Mouse (Mus musculus) heart, embryonic 16.5 days (tissue): Measurements from ENCODE around the gene Necab3. TPM values are rescaled to one million over a fixed set of nuclear protein-coding genes. Genes with fewer than 3 reads are reported as not detected.

Experiments used
- ATAC-seq: fragments of 200-750 bp; cut with Nextera tagmentation; replicated peaks from 2 replicates; pipeline ENCODE4 v1.8.0; 2017; ENCODE audit warnings: moderate number of reproducible peaks; ENCODE audit not compliant: insufficient read depth, low FRiP score; ENCODE audit errors: extremely low read depth
- H3K27ac ChIP-seq: fragments of 300-500 bp; sonication (generic); 2 replicates; pipeline ENCODE4 v1.5.1; 2014; ENCODE audit warnings: mild to moderate bottlenecking, low read length, control low read depth, moderate library complexity
- H3K27me3 ChIP-seq: fragments of 300-500 bp; sonication (generic); 2 replicates; pipeline ENCODE4 v1.6.1; 2014; ENCODE audit warnings: low read length, mixed read lengths; ENCODE audit not compliant: control insufficient read depth, insufficient read depth
- H3K36me3 ChIP-seq: fragments of 300-500 bp; sonication (generic); 2 replicates; pipeline ENCODE4 v1.6.1; 2014; ENCODE audit not compliant: control insufficient read depth, insufficient read depth
- H3K4me1 ChIP-seq: fragments of 300-500 bp; sonication (generic); 2 replicates; pipeline ENCODE4 v1.6.1; 2014; ENCODE audit warnings: low read length, mixed read lengths; ENCODE audit not compliant: control insufficient read depth, insufficient read depth
- H3K4me2 ChIP-seq: fragments of 300-500 bp; sonication (generic); 2 replicates; pipeline ENCODE4 v1.6.1; 2014; ENCODE audit warnings: low read depth, mild to moderate bottlenecking, control low read depth, low read length
- H3K4me3 ChIP-seq: fragments of 300-500 bp; sonication (generic); 2 replicates; pipeline ENCODE4 v1.5.1; 2014; ENCODE audit warnings: mild to moderate bottlenecking, control low read depth, low read length
- H3K9ac ChIP-seq: fragments of 300-500 bp; sonication (generic); 2 replicates; pipeline ENCODE4 v1.6.1; 2014; ENCODE audit warnings: low read length, control low read depth
- H3K9me3 ChIP-seq: fragments of 300-500 bp; sonication (generic); replicated peaks from 2 replicates; pipeline ENCODE4 v1.6.1; 2016; ENCODE audit warnings: low read length; ENCODE audit not compliant: control insufficient read depth
- WGBS: fragments of 180-500 bp; shearing (Covaris S2); extraction: QIAGEN DNeasy Blood & Tissue Kit; methylation state at CpG from one replicate; pipeline ENCODE4 v1.1.7; 2014; 5-methylcytosine and 5-hydroxymethylcytosine counted together
- polyA plus RNA-seq: library from polyadenylated mRNA; unstranded; fragments of >200 nt; fragmentation: Nextera tagmentation; extraction: Ambion mirVana; gene quantifications from 2 replicates; pipeline ENCODE4 v1.2.1, GENCODE M21; 2015

The Necab3 gene
- polyA plus RNA-seq, 1 experiment from 2014 or later = 2.8 TPM

DNA sequence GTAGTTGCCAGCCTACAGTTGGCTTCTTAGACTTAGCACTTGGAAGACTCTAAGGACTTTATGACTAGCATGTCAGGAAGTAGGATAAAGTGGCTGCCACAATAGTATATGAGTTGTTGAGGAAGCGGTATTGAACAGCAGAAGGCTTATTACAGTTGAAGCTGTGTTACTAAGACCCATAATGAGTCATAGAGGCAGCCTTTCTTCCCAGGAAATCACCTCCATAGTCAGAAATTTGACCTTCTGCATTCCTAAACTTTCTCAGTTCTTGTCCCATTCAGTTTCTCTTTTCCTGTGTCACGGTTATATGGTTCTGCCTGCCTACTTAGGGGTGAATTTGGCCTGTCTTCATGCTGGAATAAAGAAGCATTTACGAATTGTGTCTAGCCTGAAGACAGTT is 41.7 kb downstream of the Necab3 start:
- no peak for ATAC-seq

DNA sequence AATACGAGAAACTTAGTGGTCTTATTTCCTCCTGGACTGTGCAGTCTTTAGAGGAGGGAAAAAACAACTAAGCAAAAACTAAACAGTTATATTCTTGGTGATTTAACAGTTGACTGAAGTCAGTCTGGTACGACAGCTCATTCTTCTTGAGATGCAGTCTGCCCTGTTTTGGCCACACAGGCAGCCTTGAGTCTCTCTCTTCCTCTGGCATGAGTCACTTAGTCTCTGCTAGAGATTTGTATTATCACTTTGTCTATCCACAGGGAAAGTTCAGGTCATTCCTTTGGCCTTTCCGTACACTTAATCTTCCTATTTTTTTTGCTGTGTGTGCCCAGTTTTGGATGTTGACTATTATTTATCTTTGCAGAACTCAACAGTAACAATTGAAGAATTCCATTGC is 48.5 kb downstream of the Necab3 start:
- no peak overlapping the region for H3K4me3 ChIP-seq
- peaks cover 23% of the 10 kb centered on the region for H3K36me3 ChIP-seq
- peaks cover 2% of the 10 kb centered on the region; the same call in 1 of the 2 replicates for H3K4me1 ChIP-seq
- H3K4me2 ChIP-seq = no peak overlapping the region
- ATAC-seq = no peak
- no peak overlapping the region for H3K9ac ChIP-seq
- H3K9me3 ChIP-seq = no peaks in the 10 kb centered on the region
- WGBS = 85% methylated on average over 3 of the region's 3 CpGs
- no peak overlapping the region for H3K27ac ChIP-seq
- H3K27me3 ChIP-seq = no peaks in the 10 kb centered on the region

More for the DNA sequence above, 41.7 kb downstream of the Necab3 start:
- H3K4me3 ChIP-seq = no peak overlapping the region
- peaks cover 25% of the 10 kb centered on the region for H3K36me3 ChIP-seq
- no peak overlapping the region for H3K4me2 ChIP-seq
- H3K27ac ChIP-seq = no peak overlapping the region
- WGBS = 79% methylated on average over 3 of the region's 3 CpGs
- no peaks in the 10 kb centered on the region for H3K27me3 ChIP-seq
- no peaks in the 10 kb centered on the region for H3K9me3 ChIP-seq
- H3K4me1 ChIP-seq = no peaks in the 10 kb centered on the region; the same call in 1 of the 2 replicates
- H3K9ac ChIP-seq = no peak overlapping the region

DNA sequence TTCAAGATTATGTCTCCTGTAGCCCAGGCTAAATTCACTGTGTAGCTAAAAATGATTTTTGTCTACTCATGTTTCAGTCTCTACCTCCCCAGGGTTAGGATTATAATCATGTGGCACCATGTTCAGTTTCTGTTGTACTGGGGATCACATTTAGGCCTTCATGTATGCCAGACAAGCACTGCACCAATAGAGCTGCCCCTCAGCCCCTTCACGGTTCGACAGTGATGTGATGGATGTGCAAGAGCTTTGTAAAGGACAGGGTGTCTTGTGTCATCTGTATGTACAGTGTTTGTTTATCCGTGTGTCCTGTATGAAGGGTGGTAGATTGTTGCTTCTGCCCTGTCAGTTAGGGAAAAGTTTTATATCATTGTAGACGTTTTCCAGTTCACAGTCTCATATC is 50.2 kb downstream of the Necab3 start:
- H3K9me3 ChIP-seq = no peaks in the 10 kb centered on the region
- H3K27ac ChIP-seq = no peak overlapping the region
- no peak overlapping the region for H3K9ac ChIP-seq
- H3K36me3 ChIP-seq = peaks cover 32% of the 10 kb centered on the region
- ATAC-seq = no peak
- no peak overlapping the region for H3K4me3 ChIP-seq
- WGBS = 85% methylated on average over 4 of the region's 4 CpGs
- H3K27me3 ChIP-seq = no peaks in the 10 kb centered on the region
- H3K4me2 ChIP-seq = no peak overlapping the region
- peaks cover 2% of the 10 kb centered on the region; the same call in 1 of the 2 replicates for H3K4me1 ChIP-seq

DNA sequence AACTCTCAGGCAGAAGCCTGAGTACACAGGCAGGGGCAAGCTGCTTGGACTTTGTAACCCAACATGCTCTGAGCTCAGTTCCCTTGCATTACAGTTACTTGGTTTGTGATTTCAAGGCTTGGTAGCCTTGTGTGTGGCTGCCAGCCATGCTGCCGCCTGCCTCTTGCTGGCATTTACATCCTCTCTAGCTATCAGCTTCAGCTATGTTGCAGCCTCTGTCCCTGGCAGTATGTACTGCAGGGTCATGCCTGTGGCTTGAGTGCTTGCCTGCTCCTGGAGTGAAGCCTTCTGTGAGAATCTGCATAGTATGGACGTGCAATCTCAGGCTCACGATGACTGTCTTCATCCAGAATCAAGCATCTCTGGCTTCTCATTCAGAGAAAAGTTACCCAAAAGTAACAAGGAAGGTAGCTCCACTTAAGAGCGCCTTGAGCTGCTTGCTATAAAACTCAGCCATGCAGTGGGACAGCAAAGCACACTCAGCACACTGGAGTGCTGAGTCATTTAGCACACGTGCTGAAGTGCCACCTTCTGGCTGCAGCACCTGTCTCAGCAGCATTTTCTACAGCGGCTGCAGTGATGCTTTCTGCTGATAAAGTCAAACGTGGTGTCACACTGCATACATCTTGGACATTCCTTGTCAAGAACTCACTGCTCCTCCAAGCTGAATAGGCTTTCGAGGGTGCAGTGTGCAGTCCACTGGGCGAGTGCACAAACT is 51.0 kb downstream of the Necab3 start:
- Histone ChIP-seq H3K4me3 (no peak overlapping the region), H3K9me3 (no peaks in the 10 kb centered on the region), H3K9ac (no peak overlapping the region), H3K36me3 (peaks cover 27% of the 10 kb centered on the region), H3K27me3 (no peaks in the 10 kb centered on the region), H3K4me2 (no peak overlapping the region), H3K4me1 (peaks cover 2% of the 10 kb centered on the region; the same call in 1 of the 2 replicates), H3K27ac (peak overlapping the region; percentile 31; the same call in 1 of the 2 replicates)
- no peak for ATAC-seq
- WGBS = 49% methylated on average over 9 of the region's 9 CpGs

DNA sequence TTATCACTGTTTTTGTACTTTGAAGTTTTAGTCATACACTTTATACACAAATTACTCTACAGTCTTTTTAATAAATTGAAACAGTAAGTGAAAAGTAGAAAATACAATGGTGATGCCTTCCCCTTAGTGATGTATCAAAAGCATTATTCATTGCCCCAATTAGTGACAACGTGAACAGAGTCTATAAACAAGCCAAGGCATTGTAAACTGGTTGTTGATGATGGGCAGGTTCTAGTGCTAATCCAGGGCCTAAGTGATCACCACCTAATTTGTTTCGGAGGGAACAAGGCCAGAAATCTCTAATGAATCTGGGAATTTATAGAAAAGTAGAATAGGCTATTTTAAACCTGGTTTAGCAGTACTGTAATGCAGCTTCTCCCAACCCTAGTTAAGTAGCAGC is 51.6 kb downstream of the Necab3 start:
- ATAC-seq = no peak
- no peaks in the 10 kb centered on the region for H3K27me3 ChIP-seq
- no peak overlapping the region for H3K4me2 ChIP-seq
- 84% methylated on average over 2 of the region's 2 CpGs for WGBS
- peaks cover 22% of the 10 kb centered on the region for H3K36me3 ChIP-seq
- no peak overlapping the region for H3K4me3 ChIP-seq
- peak overlapping the region; percentile 31; the same call in 1 of the 2 replicates for H3K27ac ChIP-seq
- no peaks in the 10 kb centered on the region for H3K9me3 ChIP-seq
- H3K9ac ChIP-seq = no peak overlapping the region
- peaks cover 2% of the 10 kb centered on the region; the same call in 1 of the 2 replicates for H3K4me1 ChIP-seq

DNA sequence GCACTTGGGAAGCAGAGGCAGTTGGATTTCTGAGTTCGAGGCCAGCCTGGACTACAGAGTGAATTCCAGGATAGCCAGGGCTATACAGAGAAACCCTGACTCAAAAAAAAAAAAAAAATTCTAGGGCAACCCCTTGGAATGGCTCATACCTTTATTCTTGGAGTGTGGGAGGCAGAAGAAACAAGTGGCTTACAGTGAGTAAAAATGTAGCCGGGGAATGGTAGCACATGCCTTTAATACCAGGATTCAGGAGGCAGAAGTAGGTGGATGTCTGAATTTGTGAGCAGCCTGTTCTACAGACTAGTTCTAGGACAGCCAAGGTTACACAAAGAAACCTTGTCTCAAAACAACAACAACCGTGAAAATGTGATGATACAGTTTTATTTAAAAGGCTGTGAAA is 57.9 kb downstream of the Necab3 start:
- Histone ChIP-seq H3K36me3 (peaks cover 15% of the 10 kb centered on the region), H3K9me3 (no peaks in the 10 kb centered on the region; the same call in 1 of the 2 replicates), H3K9ac (no peak overlapping the region), H3K4me2 (no peak overlapping the region), H3K4me3 (no peak overlapping the region), H3K4me1 (peaks cover 9% of the 10 kb centered on the region), H3K27ac (no peak overlapping the region), H3K27me3 (no peaks in the 10 kb centered on the region)
- ATAC-seq = no peak
- 81% methylated on average over 3 of the region's 3 CpGs for whole genome bisulfite sequencing

DNA sequence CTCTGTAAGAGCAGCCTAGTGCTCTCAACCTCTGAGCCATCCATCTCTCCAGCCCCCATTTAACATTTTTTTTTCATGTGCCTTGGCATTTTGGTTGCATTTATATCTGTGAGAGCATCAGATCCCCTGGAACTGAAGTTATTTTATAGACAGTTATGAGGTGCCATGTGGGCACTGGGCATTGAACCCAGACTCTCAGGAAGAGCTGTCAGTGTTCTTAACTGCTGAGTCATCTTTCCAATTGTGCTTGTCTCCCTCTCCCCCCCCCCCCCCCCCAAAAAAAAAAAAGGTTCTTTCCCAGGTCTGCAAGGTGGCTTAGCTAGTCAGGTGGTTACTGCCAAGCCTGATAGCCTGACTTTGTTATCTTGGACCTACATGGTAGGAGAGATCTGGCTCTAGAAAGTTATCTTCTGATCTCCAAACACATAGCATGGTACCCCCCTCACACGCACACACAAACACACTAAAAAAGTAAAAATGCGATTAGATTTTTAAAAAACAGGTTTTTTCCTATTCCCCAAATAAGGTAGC is 58.9 kb downstream of the Necab3 start:
- no peaks in the 10 kb centered on the region; the same call in 1 of the 2 replicates for H3K9me3 ChIP-seq
- no peak overlapping the region for H3K9ac ChIP-seq
- WGBS = 90% methylated on average over 2 of the region's 2 CpGs
- H3K27ac ChIP-seq = no peak overlapping the region
- H3K4me2 ChIP-seq = no peak overlapping the region
- peaks cover 11% of the 10 kb centered on the region for H3K36me3 ChIP-seq
- ATAC-seq = no peak
- H3K4me1 ChIP-seq = peaks cover 9% of the 10 kb centered on the region
- H3K4me3 ChIP-seq = no peak overlapping the region
- no peaks in the 10 kb centered on the region for H3K27me3 ChIP-seq

DNA sequence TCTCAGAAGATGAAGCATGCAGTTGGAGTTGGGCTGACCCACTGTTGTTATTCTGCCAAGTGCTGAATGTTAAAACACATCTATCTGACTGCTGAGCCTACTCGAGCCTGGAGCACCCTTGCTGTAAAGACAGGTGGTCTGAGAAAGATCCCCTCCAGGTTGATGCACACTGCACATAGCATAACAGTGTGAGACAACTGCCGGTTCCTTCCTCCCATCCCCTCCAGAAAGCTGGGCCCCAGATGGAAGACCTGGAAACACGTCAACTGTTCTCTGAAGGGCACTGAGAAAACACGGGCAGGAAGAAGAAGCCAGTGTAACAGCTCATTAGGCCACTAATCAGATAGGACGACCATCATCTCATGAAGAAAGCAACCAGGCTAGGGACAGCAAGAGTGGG is 60.1 kb downstream of the Necab3 start:
- ATAC-seq = no peak

DNA sequence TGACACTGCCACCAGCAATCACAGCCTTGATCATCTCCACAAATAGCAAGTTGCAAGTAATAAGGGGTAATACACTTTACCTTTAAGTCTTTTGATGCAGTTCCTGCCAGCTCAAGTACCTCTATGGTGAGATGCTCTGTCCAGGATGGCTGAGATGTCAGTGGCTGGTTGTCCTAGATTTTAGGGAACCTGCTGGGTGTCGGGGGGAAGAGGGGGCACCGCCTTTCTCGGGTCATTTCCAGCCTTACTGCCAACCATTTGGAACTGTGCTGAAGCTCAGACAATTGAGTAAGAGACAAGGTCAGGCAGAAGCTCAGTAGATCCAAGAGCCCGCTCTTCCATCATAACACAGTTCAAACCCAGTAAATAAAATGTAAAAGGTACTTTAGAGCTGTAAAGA is 63.7 kb downstream of the Necab3 start:
- Histone ChIP-seq H3K4me3 (no peak overlapping the region), H3K27me3 (no peaks in the 10 kb centered on the region), H3K4me2 (no peak overlapping the region), H3K27ac (no peak overlapping the region), H3K9me3 (no peaks in the 10 kb centered on the region; the same call in 1 of the 2 replicates), H3K9ac (no peak overlapping the region), H3K36me3 (no peaks in the 10 kb centered on the region), H3K4me1 (peaks cover 15% of the 10 kb centered on the region)
- no peak for ATAC-seq
- WGBS = 91% methylated on average over 4 of the region's 4 CpGs

More for the DNA sequence above, 60.1 kb downstream of the Necab3 start:
- Histone ChIP-seq H3K4me3 (no peak overlapping the region), H3K9me3 (no peaks in the 10 kb centered on the region; the same call in 1 of the 2 replicates), H3K9ac (no peak overlapping the region), H3K36me3 (0 out of 2 replicates have a peak, but pooled peaks cover 6% of the 10 kb centered on the region), H3K4me2 (no peak overlapping the region; the same call in 1 of the 2 replicates), H3K4me1 (peaks cover 9% of the 10 kb centered on the region), H3K27ac (peak overlapping the region; percentile 21; the same call in 1 of the 2 replicates), H3K27me3 (no peaks in the 10 kb centered on the region)
- 27% methylated on average over 5 of the region's 5 CpGs for WGBS
